Mouse (Mus musculus): ENCODE results near the gene Defb5. TPM values are rescaled to one million over a fixed set of nuclear protein-coding genes. Genes with fewer than 3 reads are reported as not detected.
"Not testable (repeated sequence)": the region's sequence is repeated elsewhere in the genome, so short reads cannot be mapped to it uniquely, and the experiment has no call there.

Gene Defb5
- not detected in 2 replicates for polyA plus RNA-seq (2015; fragmentation: Nextera tagmentation; extraction: Ambion mirVana)

- no peak for ATAC-seq (replicated peaks; ENCODE audit: extremely low read depth, insufficient read depth, low FRiP score)
- Histone ChIP-seq H3K9ac (ENCODE audit: low read length) (no peak within 1 kb of the TSS), H3K4me3 (ENCODE audit: low read length) (no peak within 1 kb of the TSS), H3K27me3 (ENCODE audit: control insufficient read depth, insufficient read depth, low read length) (no peaks in the 10 kb centered on the region), H3K36me3 (ENCODE audit: control insufficient read depth, insufficient read depth) (no peaks in the 10 kb centered on the region), H3K27ac (ENCODE audit: low read length) (no peak within 1 kb of the TSS), H3K4me2 (ENCODE audit: low read depth, low read length) (no peak within 1 kb of the TSS), H3K9me3 (replicated peaks; ENCODE audit: control insufficient read depth, low read length) (no peaks in the 10 kb centered on the region; the same call in 1 of the 2 replicates), H3K4me1 (ENCODE audit: control insufficient read depth, insufficient read depth, low read length) (no peaks in the 10 kb centered on the region)
- WGBS: 82% methylated on average over 5 of the region's 5 CpGs
These were observed at the start of gene Defb5 for GRCm38 (mm10) chr8:19247280-19247679. TSS of gene Defb5 (plus strand) at chr8:19247580.

- Histone ChIP-seq H3K9ac (ENCODE audit: low read length) (no peak within 1 kb of the TSS), H3K27me3 (ENCODE audit: control insufficient read depth, insufficient read depth, low read length) (no peaks in the 10 kb centered on the region), H3K4me2 (ENCODE audit: low read depth, low read length) (no peak within 1 kb of the TSS), H3K4me1 (ENCODE audit: control insufficient read depth, insufficient read depth, low read length) (no peaks in the 10 kb centered on the region), H3K9me3 (replicated peaks; ENCODE audit: control insufficient read depth, low read length) (no peaks in the 10 kb centered on the region), H3K36me3 (ENCODE audit: control insufficient read depth, insufficient read depth) (no peaks in the 10 kb centered on the region), H3K4me3 (ENCODE audit: low read length) (no peak within 1 kb of the TSS), H3K27ac (ENCODE audit: low read length) (no peak within 1 kb of the TSS)
- ATAC-seq (replicated peaks; ENCODE audit: extremely low read depth, insufficient read depth, low FRiP score): no peak
- WGBS: 59% methylated on average over 1 of the region's 1 CpGs
These were observed 22.2 kb upstream of the Defb5 start, which contains the start of gene Defb6 for GRCm38 (mm10) chr8:19225161-19225560. TSS of gene Defb6 (plus strand) at chr8:19225478.

- no peak for ATAC-seq (replicated peaks; ENCODE audit: extremely low read depth, insufficient read depth, low FRiP score)
- H3K4me2 ChIP-seq (ENCODE audit: low read depth, low read length): no peak overlapping the region
- H3K36me3 ChIP-seq (ENCODE audit: control insufficient read depth, insufficient read depth): no peaks in the 10 kb centered on the region
- no peaks in the 10 kb centered on the region for H3K4me1 ChIP-seq (ENCODE audit: control insufficient read depth, insufficient read depth, low read length)
- no peaks in the 10 kb centered on the region for H3K9me3 ChIP-seq (replicated peaks; ENCODE audit: control insufficient read depth, low read length)
- H3K27me3 ChIP-seq (ENCODE audit: control insufficient read depth, insufficient read depth, low read length): no peaks in the 10 kb centered on the region
- 69% methylated on average over 1 of the region's 1 CpGs for WGBS
- no peak overlapping the region for H3K27ac ChIP-seq (ENCODE audit: low read length)
- no peak overlapping the region for H3K4me3 ChIP-seq (ENCODE audit: low read length)
- no peak overlapping the region for H3K9ac ChIP-seq (ENCODE audit: low read length)
These were observed 9.3 kb upstream of the Defb5 start for GRCm38 (mm10) chr8:19238101-19238500.

GRCm38 (mm10) chr8:19239616-19240015 lies 7.8 kb upstream of the Defb5 start, which contains the start of gene Defb46:
TSS of gene Defb46 (plus strand) at chr8:19239916.
- Histone ChIP-seq H3K4me3 (ENCODE audit: low read length) (no peak within 1 kb of the TSS), H3K4me1 (ENCODE audit: control insufficient read depth, insufficient read depth, low read length) (no peaks in the 10 kb centered on the region), H3K27ac (ENCODE audit: low read length) (no peak within 1 kb of the TSS), H3K9ac (ENCODE audit: low read length) (no peak within 1 kb of the TSS), H3K36me3 (ENCODE audit: control insufficient read depth, insufficient read depth) (no peaks in the 10 kb centered on the region), H3K4me2 (ENCODE audit: low read depth, low read length) (no peak within 1 kb of the TSS), H3K27me3 (ENCODE audit: control insufficient read depth, insufficient read depth, low read length) (no peaks in the 10 kb centered on the region), H3K9me3 (replicated peaks; ENCODE audit: control insufficient read depth, low read length) (no peaks in the 10 kb centered on the region; the same call in 1 of the 2 replicates)
- ATAC-seq (replicated peaks; ENCODE audit: extremely low read depth, insufficient read depth, low FRiP score): no peak
- WGBS: 71% methylated on average over 2 of the region's 2 CpGs

GRCm38 (mm10) chr8:19258136-19258535 lies 10.8 kb downstream of the Defb5 start:
- H3K4me3 ChIP-seq (ENCODE audit: low read length): no peak overlapping the region
- H3K27me3 ChIP-seq (ENCODE audit: control insufficient read depth, insufficient read depth, low read length): no peaks in the 10 kb centered on the region
- H3K4me2 ChIP-seq (ENCODE audit: low read depth, low read length): no peak overlapping the region
- H3K9me3 ChIP-seq (replicated peaks; ENCODE audit: control insufficient read depth, low read length): peaks cover 2% of the 10 kb centered on the region; the same call in 1 of the 2 replicates
- H3K36me3 ChIP-seq (ENCODE audit: control insufficient read depth, insufficient read depth): no peaks in the 10 kb centered on the region
- no peak for ATAC-seq (replicated peaks; ENCODE audit: extremely low read depth, insufficient read depth, low FRiP score)
- H3K27ac ChIP-seq (ENCODE audit: low read length): no peak overlapping the region
- no peak overlapping the region for H3K9ac ChIP-seq (ENCODE audit: low read length)
- no peaks in the 10 kb centered on the region for H3K4me1 ChIP-seq (ENCODE audit: control insufficient read depth, insufficient read depth, low read length)

GRCm38 (mm10) chr8:19259667-19260066 lies 12.3 kb downstream of the Defb5 start:
- Histone ChIP-seq H3K27ac (ENCODE audit: low read length) (no peak overlapping the region), H3K9me3 (replicated peaks; ENCODE audit: control insufficient read depth, low read length) (0 out of 2 replicates have a peak, but pooled peaks cover 2% of the 10 kb centered on the region), H3K4me3 (ENCODE audit: low read length) (no peak overlapping the region), H3K36me3 (ENCODE audit: control insufficient read depth, insufficient read depth) (no peaks in the 10 kb centered on the region), H3K27me3 (ENCODE audit: control insufficient read depth, insufficient read depth, low read length) (no peaks in the 10 kb centered on the region), H3K4me2 (ENCODE audit: low read depth, low read length) (no peak overlapping the region), H3K9ac (ENCODE audit: low read length) (no peak overlapping the region), H3K4me1 (ENCODE audit: control insufficient read depth, insufficient read depth, low read length) (no peaks in the 10 kb centered on the region)
- WGBS: 26% methylated on average over 3 of the region's 3 CpGs
- no peak for ATAC-seq (replicated peaks; ENCODE audit: extremely low read depth, insufficient read depth, low FRiP score)

- not testable (repeated sequence) for ATAC-seq (replicated peaks; ENCODE audit: extremely low read depth, insufficient read depth, low FRiP score); H3K4me2 ChIP-seq (ENCODE audit: low read depth, low read length); H3K27me3 ChIP-seq (ENCODE audit: control insufficient read depth, insufficient read depth, low read length); H3K9me3 ChIP-seq (replicated peaks; ENCODE audit: control insufficient read depth, low read length); H3K36me3 ChIP-seq (ENCODE audit: control insufficient read depth, insufficient read depth); H3K4me1 ChIP-seq (ENCODE audit: control insufficient read depth, insufficient read depth, low read length); H3K4me3 ChIP-seq (ENCODE audit: low read length); H3K9ac ChIP-seq (ENCODE audit: low read length); H3K27ac ChIP-seq (ENCODE audit: low read length)
- WGBS: 46% methylated on average over 2 of the region's 2 CpGs
These were observed 45.7 kb downstream of the Defb5 start, which contains the start of gene Defb3 for GRCm38 (mm10) chr8:19293060-19293459. TSS of gene Defb3 (plus strand) at chr8:19293360.

- H3K9me3 ChIP-seq (replicated peaks; ENCODE audit: control insufficient read depth, low read length); ATAC-seq (replicated peaks; ENCODE audit: extremely low read depth, insufficient read depth, low FRiP score); H3K9ac ChIP-seq (ENCODE audit: low read length): not testable (repeated sequence)
These were observed 51.0 kb downstream of the Defb5 start for GRCm38 (mm10) chr8:19298361-19298760.

More at GRCm38 (mm10) chr8:19298361-19298760, 51.0 kb downstream of the Defb5 start:
- not testable (repeated sequence) for H3K4me1 ChIP-seq (ENCODE audit: control insufficient read depth, insufficient read depth, low read length); H3K4me2 ChIP-seq (ENCODE audit: low read depth, low read length); H3K36me3 ChIP-seq (ENCODE audit: control insufficient read depth, insufficient read depth); H3K27me3 ChIP-seq (ENCODE audit: control insufficient read depth, insufficient read depth, low read length); H3K27ac ChIP-seq (ENCODE audit: low read length); H3K4me3 ChIP-seq (ENCODE audit: low read length)
- 60% methylated on average over 3 of the region's 3 CpGs for WGBS

All from heart, embryonic 16.5 days (tissue).